Mouse (Mus musculus) limb, embryonic 14.5 days (tissue): ENCODE data around the gene Stim2. TPM values are rescaled to one million over a fixed set of nuclear protein-coding genes. Genes with fewer than 3 reads are reported as not detected.

Experiments
- ATAC-seq: fragments of 200-750 bp; cut with Nextera tagmentation; 2 replicates; pipeline ENCODE4 v1.8.0; 2017; ENCODE audit warnings: low read depth, moderate number of reproducible peaks, moderate TSS enrichment; ENCODE audit not compliant: low FRiP score
- DNase-seq: peaks from one replicate; pipeline ENCODE4 v3.0.0-alpha.2; 2015; ENCODE audit warnings: low spot score
- H3K27ac ChIP-seq: fragments of 300-500 bp; sonication (generic); replicated peaks from 2 replicates; pipeline ENCODE4 v1.5.1; 2014; ENCODE audit warnings: low read depth, mild to moderate bottlenecking, low read length, moderate library complexity, mixed read lengths
- H3K27me3 ChIP-seq: fragments of 300-500 bp; sonication (generic); 2 replicates; pipeline ENCODE4 v1.6.1; 2014; ENCODE audit warnings: low read length, mixed read lengths; ENCODE audit not compliant: control insufficient read depth, insufficient read depth
- H3K36me3 ChIP-seq: fragments of 300-500 bp; sonication (generic); 2 replicates; pipeline ENCODE4 v1.6.1; 2014; ENCODE audit warnings: mild to moderate bottlenecking, low read length, moderate library complexity, mixed read lengths; ENCODE audit not compliant: control insufficient read depth, insufficient read depth
- H3K4me1 ChIP-seq: fragments of 300-500 bp; sonication (generic); 2 replicates; pipeline ENCODE4 v1.6.1; 2014; ENCODE audit warnings: antibody characterized with exemption, low read length, mixed read lengths; ENCODE audit not compliant: control insufficient read depth, insufficient read depth
- H3K4me2 ChIP-seq: fragments of 300-500 bp; sonication (generic); replicated peaks from 2 replicates; pipeline ENCODE4 v1.6.1; 2014; ENCODE audit warnings: low read depth, mild to moderate bottlenecking, low read length, moderate library complexity; ENCODE audit not compliant: severe bottlenecking
- H3K4me3 ChIP-seq: fragments of 300-500 bp; sonication (generic); replicated peaks from 2 replicates; pipeline ENCODE4 v1.5.1; 2014; ENCODE audit warnings: low read length
- H3K9ac ChIP-seq: fragments of 300-500 bp; sonication (generic); 2 replicates; pipeline ENCODE4 v1.6.1; 2014; ENCODE audit warnings: mild to moderate bottlenecking, low read depth, low read length, moderate library complexity; ENCODE audit not compliant: severe bottlenecking
- H3K9me3 ChIP-seq: fragments of 300-500 bp; sonication (generic); 2 replicates; pipeline ENCODE4 v1.6.1; 2016; ENCODE audit warnings: low read length; ENCODE audit not compliant: control insufficient read depth
- POLR2A ChIP-seq: fragments of 200-500 bp; IDR thresholded peaks from 2 replicates; pipeline ENCODE4 v1.8.0; 2012; ENCODE audit warnings: inconsistent platforms, mild to moderate bottlenecking, moderate library complexity, borderline replicate concordance; ENCODE audit not compliant: insufficient read depth, insufficient read length; ENCODE audit errors: extremely low read depth
- WGBS: fragments of 180-500 bp; shearing (Covaris S2); extraction: QIAGEN DNeasy Blood & Tissue Kit; methylation state at CpG from one replicate; pipeline ENCODE4 v1.1.7; 2014; 5-methylcytosine and 5-hydroxymethylcytosine counted together
- polyA plus RNA-seq, 2 experiments: library from polyadenylated mRNA; depleted of rRNA in 1 of 2; stranded (reverse) in 1 of 2; unstranded in 1 of 2; fragments of >200 nt; fragmentation: Nextera tagmentation in 1 of 2; extraction: Ambion mirVana in 1 of 2; gene quantifications; 2 replicates each; pipeline versions ENCODE4 v1.2.1 to v1.2.3; 2012 to 2014

Gene Stim2
- polyA plus RNA-seq, 2 experiments, result 13.6 to 27.4 TPM

DNA sequence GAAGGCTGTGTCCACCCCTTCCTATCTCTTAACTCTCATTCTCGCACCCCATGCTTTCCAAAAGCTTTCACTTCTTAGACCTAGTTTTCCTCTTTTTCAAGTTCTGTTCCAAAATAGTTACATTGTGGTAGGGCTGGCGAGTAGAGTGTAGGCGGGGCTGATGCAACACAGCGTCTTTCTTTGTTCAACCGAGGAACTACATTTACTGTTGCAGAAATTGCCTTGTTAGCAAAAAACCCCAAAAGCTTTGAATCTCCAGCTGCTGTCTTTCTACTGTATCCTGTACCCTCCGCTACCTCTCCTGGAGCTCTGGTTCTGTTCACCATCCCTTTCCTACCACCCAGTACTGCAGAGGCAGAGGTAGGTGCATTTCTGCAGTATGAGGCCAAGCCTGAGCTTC is 99.9 kb downstream of the Stim2 start:
- DNase-seq, result no peak
- Histone ChIP-seq H3K4me2 (no peak overlapping the region), H3K27me3 (no peaks in the 10 kb centered on the region), H3K4me3 (no peak overlapping the region), H3K9me3 (no peaks in the 10 kb centered on the region), H3K9ac (no peak overlapping the region), H3K4me1 (peaks cover 16% of the 10 kb centered on the region), H3K27ac (no peak overlapping the region), H3K36me3 (no peaks in the 10 kb centered on the region; the same call in 1 of the 2 replicates)
- no peak for TF ChIP-seq POLR2A
- ATAC-seq, result no peak
- WGBS, result 68% methylated on average over 6 of the region's 6 CpGs

DNA sequence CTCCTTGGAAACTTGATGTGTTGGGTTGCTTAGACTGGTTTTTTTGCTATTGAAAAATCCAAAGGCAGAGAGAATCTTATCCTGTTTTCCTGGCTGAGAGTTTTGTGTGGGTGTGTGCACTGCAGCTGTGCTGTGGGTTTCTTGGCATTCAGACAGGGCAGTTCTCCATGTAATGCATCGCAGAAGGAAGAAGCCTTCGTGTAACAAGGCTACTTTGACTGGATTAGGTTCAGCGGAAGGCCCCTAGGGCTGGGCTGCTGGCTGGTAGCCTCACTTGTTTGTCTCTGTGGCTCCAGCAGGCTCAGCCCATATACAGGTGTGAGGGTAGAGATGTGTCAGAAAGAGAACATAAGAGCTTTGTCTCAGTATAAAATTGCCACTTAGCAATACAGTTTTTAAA is 102.6 kb downstream of the Stim2 start:
- TF ChIP-seq POLR2A, result no peak
- ATAC-seq (peak; percentile 64; the same call in 1 of the 2 replicates), DNase-seq (peak; percentile 75)
- no peaks in the 10 kb centered on the region for H3K9me3 ChIP-seq
- peaks cover 8% of the 10 kb centered on the region for H3K36me3 ChIP-seq
- no peak overlapping the region for H3K9ac ChIP-seq
- WGBS, result 37% methylated on average over 3 of the region's 3 CpGs
- peaks cover 16% of the 10 kb centered on the region for H3K4me1 ChIP-seq
- peak overlapping the region; percentile 28 for H3K27ac ChIP-seq
- H3K4me3 ChIP-seq, result no peak overlapping the region
- no peaks in the 10 kb centered on the region for H3K27me3 ChIP-seq
- no peak overlapping the region for H3K4me2 ChIP-seq

DNA sequence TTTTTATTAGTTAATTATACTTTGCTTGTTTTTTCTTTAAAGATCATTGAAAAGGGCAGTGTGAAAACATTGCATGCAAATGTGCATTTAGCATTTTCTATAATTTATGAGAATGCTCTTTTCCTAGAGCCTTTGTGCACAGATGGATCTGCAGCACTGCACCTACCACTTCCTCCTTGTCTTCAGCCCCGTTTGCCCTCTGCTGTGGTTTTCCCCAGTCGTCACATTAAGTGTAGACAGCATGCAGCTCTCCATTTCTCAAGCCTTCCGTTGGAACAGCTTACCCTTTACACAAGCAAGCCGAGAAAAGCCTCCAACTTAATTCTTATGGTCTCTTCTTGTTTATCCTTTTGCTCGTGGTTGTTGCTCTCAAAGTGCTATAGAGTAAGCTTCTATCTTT is 103.0 kb downstream of the Stim2 start:
- Histone ChIP-seq H3K9ac (no peak overlapping the region), H3K27me3 (no peaks in the 10 kb centered on the region), H3K4me2 (no peak overlapping the region), H3K36me3 (peaks cover 8% of the 10 kb centered on the region), H3K4me1 (peaks cover 16% of the 10 kb centered on the region), H3K4me3 (no peak overlapping the region), H3K9me3 (no peaks in the 10 kb centered on the region), H3K27ac (no peak overlapping the region)
- 42% methylated on average over 5 of the region's 5 CpGs for WGBS
- TF ChIP-seq POLR2A, result no peak
- ATAC-seq (no peak), DNase-seq (no peak)

DNA sequence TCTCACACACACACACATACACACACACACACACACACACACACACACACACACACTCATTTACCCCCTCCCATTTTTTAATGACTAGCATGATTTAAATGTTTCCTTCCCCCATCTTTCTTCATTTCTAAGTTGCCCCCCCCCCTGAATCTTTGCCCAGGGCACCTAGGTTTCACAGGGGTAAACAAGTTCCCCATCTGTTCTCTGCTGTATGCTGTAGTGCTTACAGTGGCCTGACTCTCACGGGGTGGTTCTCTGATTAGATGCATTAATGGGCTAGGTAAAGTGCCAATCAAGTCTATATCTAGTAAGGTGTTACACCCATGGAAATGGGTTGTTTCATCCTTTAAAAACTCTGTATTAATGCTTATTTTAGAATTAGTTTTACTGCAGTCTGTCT is 103.7 kb downstream of the Stim2 start:
- no peak overlapping the region for H3K27ac ChIP-seq
- no peak for TF ChIP-seq POLR2A
- WGBS, result 61% methylated on average over 1 of the region's 1 CpGs
- H3K4me2 ChIP-seq, result no peak overlapping the region
- H3K4me3 ChIP-seq, result no peak overlapping the region
- no peaks in the 10 kb centered on the region for H3K9me3 ChIP-seq
- DNase-seq (no peak), ATAC-seq (no peak)
- H3K4me1 ChIP-seq, result peaks cover 16% of the 10 kb centered on the region
- H3K27me3 ChIP-seq, result no peaks in the 10 kb centered on the region
- peaks cover 8% of the 10 kb centered on the region for H3K36me3 ChIP-seq
- H3K9ac ChIP-seq, result no peak overlapping the region

DNA sequence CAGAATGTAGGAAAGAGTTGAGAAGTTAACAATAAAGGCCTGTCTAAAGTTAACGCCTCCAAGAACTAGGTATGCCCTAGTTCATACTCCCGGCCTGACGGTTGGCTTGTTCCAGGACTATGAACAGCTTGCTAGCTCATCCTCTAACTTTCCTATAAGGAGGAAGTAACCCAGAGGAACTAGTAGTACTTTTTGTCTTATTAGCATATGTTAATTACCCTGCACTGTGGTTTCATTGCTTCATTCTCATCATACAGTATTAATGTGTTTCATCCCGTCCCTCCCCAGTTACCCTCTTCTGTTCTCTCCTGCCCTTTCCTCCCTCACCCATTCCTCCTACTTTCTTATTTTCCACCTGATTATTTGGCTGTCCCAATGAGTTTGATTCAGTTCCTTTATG is 108.4 kb downstream of the Stim2 start:
- no peaks in the 10 kb centered on the region for H3K27me3 ChIP-seq
- H3K36me3 ChIP-seq, result peaks cover 16% of the 10 kb centered on the region
- H3K4me3 ChIP-seq, result no peak overlapping the region
- WGBS, result 88% methylated on average over 4 of the region's 4 CpGs
- H3K4me1 ChIP-seq, result no peaks in the 10 kb centered on the region
- no peaks in the 10 kb centered on the region for H3K9me3 ChIP-seq
- H3K27ac ChIP-seq, result no peak overlapping the region
- no peak for TF ChIP-seq POLR2A
- DNase-seq (no peak), ATAC-seq (no peak)
- no peak overlapping the region for H3K9ac ChIP-seq
- no peak overlapping the region for H3K4me2 ChIP-seq

DNA sequence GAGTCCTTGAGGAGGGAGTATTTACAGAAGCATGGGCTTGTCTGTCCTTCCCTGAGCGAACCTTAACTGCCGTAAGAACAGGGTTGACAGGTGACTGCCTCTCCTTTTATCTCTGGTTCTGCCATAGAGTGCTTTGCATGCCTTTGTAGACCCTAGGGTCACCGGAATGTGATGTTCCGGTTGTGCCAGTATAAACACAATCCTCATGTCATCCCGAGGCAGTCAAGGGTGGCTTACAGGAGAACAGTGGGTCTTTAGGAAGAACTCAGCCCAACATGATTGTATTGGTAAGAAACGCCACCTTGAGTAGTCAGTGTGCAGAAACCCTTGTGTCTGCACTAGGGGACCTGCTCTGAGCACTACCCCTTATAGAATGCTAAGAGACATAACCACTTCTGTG is 108.8 kb downstream of the Stim2 start:
- H3K27ac ChIP-seq, result no peak overlapping the region
- peaks cover 16% of the 10 kb centered on the region for H3K36me3 ChIP-seq
- no peak overlapping the region for H3K4me3 ChIP-seq
- no peaks in the 10 kb centered on the region for H3K4me1 ChIP-seq
- TF ChIP-seq POLR2A, result no peak
- ATAC-seq (no peak), DNase-seq (no peak)
- WGBS, result 78% methylated on average over 6 of the region's 6 CpGs
- no peak overlapping the region for H3K9ac ChIP-seq
- H3K9me3 ChIP-seq, result no peaks in the 10 kb centered on the region
- no peak overlapping the region for H3K4me2 ChIP-seq
- H3K27me3 ChIP-seq, result no peaks in the 10 kb centered on the region
